Mouse (Mus musculus) CH12.LX (cell line): ENCODE measurements around the gene Golt1b.
"Not testable (repeated sequence)": the region's sequence is repeated elsewhere in the genome, so short reads cannot be mapped to it uniquely, and the experiment has no call there.

Source experiments
- CTCF ChIP-seq, 2 experiments: IDR thresholded peaks in 1 of 2; conservative IDR thresholded peaks in 1 of 2; 2 replicates each; pipeline ENCODE4 v1.5.1; 2011 to 2012; ENCODE audit warnings: low read depth in 2 of 2, low read length in 2 of 2, improper control_type of control experiment in 1 of 2, inconsistent platforms in 1 of 2, mild to moderate bottlenecking in 1 of 2, moderate library complexity in 1 of 2
- E2F4 ChIP-seq: IDR thresholded peaks from 2 replicates; pipeline ENCODE4 v1.6.1; 2011; ENCODE audit warnings: low read depth, low read length, improper control_type of control experiment; ENCODE audit not compliant: insufficient replicate concordance
- EP300 ChIP-seq: IDR thresholded peaks from 2 replicates; pipeline ENCODE4 v1.6.1; 2011; ENCODE audit warnings: low read length, improper control_type of control experiment
- MAZ ChIP-seq: IDR thresholded peaks from 2 replicates; pipeline ENCODE4 v1.6.1; 2012; ENCODE audit warnings: low read depth, mild to moderate bottlenecking, inconsistent platforms, low read length, improper control_type of control experiment, moderate library complexity
- MYC ChIP-seq: IDR thresholded peaks from 2 replicates; pipeline ENCODE4 v1.6.1; 2011; ENCODE audit warnings: low read depth, mild to moderate bottlenecking, improper control_type of control experiment, low read length
- POLR2A ChIP-seq: IDR thresholded peaks from 2 replicates; pipeline ENCODE4 v1.6.1; 2011; ENCODE audit warnings: low read depth, mild to moderate bottlenecking, improper control_type of control experiment, low read length
- TCF12 ChIP-seq: IDR thresholded peaks from 2 replicates; pipeline ENCODE4 v1.6.1; 2014; ENCODE audit warnings: low read depth, mild to moderate bottlenecking, inconsistent platforms, low read length, improper control_type of control experiment
- ZMIZ1 ChIP-seq: IDR thresholded peaks from 2 replicates; pipeline ENCODE4 v1.6.1; 2012; ENCODE audit warnings: low read depth, mild to moderate bottlenecking, inconsistent platforms, low read length, improper control_type of control experiment

- TF ChIP-seq TCF12; MAZ; CTCF (conservative IDR thresholded peaks at IDR 0.05 in 1 of 2, IDR thresholded peaks at IDR 0.05 in 1 of 2; ENCODE audit: low read depth in 2 of 2, low read length in 2 of 2); ZMIZ1; MYC; E2F4; EP300; POLR2A: not testable (repeated sequence)
Observed at GRCm38 (mm10) chr6:142352099-142352498, 34.9 kb upstream of the Golt1b start.
